Mouse (Mus musculus): ENCODE results near the gene Nek3.
A peak's percentile ranks its signal among the peaks of the same experiment; 100 is the strongest.

Gene Nek3

DNA sequence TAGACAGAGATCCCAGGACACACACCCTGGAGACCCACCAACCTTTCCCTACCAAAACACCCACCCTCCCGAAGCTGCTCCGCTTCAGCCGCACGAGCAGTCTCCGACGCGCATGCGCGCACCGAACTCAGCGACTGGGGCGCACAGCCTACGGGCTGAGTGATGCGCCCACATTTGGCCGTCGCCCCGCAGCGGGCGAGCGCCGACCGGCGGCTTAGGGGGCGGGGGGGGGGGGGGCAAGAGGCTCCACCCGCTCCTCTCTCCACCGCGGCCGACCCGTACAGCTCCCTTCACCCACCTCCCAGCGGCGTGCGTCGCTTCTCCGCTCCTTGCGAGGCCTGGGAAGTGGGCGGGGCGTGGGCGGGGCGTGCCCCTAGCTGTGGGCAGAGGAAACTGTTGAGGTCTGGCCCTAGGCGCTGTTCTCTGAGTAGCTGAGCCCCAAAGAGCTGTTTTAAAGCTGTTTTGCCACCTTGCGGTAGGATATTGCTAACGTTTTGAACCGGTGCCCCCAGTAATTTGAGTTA lies at the start of gene Nek3:
Gene Nek3, minus strand, starts transcription at position 356 of the 524 bp plus-strand sequence.
- peak; percentile 96 for DNase-seq (ENCODE audit: low read depth, low spot score)

- no peak for DNase-seq (ENCODE audit: low read depth, low spot score)
Observed at GRCm38 (mm10) chr8:22214826-22215225, 48.6 kb upstream of the Nek3 start.

- no peak for DNase-seq (ENCODE audit: low read depth, low spot score)
Observed at GRCm38 (mm10) chr8:22209012-22209411, 42.8 kb upstream of the Nek3 start.

DNA sequence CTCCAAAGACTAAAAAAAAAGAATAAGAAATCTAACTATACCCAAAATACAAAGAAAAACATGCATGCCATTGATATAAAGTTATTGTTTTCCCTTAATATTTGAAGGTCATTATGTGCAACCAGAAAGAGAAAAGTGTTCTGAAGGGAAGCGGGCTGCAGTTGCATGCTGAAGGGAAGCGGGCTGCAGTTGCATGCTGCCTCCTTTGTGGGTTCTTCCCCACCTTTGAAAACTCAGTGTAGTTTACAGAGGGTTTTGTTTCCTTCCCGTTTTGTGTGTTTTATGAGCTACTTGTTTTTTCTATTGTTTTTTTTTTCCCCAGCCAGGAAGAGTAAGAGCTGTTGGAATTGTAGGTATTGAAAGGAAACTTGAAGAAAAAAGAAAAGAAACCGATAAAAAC lies 41.3 kb upstream of the Nek3 start:
- no peak for DNase-seq (ENCODE audit: low read depth, low spot score)

DNA sequence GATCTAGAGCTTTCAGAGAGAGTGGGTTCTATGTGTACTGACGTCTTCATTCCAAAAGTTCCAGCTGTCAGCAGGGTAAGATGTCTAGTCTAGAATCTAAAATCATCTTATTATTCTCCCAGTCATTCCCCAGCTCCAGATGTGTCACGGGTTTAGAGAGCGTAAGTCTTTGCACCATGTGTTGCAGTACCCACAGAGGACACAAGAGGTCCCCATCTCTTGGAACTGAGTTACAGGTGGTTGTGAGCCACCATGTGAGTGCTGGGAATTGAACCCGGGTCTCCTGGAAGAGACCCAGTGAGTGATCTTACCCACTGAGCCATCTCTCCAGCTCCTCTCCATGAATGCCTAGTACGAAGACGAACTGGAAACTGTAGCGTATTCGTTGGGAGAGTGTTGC lies 33.2 kb upstream of the Nek3 start:
- peak; percentile 33 for DNase-seq (ENCODE audit: low read depth, low spot score)

- no peak for DNase-seq (ENCODE audit: low read depth, low spot score)
Observed at GRCm38 (mm10) chr8:22197914-22198313, 31.7 kb upstream of the Nek3 start.

DNA sequence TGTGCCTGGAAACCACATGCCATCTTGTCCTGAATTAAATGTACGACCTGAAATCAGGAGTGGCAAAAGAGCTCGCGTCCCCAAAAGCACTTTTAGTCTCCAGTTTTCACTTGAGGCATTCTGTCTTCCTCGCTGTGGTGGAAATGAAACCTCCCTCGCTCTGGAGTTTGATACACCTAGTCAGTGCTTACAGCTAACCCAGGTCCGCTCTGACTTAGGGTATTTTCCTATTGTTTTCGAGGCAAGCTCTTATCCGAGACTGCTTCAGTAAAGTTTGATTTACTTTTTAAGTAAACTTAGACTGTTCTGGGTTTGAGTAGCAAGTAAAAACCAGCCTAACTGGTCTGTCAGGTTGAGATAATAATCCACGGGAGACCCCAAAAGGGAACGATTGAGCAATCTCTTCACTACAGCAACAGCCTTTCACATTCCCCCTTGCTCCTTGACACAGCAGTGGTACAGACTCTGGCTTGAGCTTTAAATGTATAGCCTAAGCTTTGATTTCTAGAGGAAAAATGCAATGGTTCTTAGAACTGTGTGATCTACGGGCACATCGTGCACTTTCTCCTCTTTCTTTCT lies 27.3 kb upstream of the Nek3 start:
- no peak for DNase-seq (ENCODE audit: low read depth, low spot score)

DNA sequence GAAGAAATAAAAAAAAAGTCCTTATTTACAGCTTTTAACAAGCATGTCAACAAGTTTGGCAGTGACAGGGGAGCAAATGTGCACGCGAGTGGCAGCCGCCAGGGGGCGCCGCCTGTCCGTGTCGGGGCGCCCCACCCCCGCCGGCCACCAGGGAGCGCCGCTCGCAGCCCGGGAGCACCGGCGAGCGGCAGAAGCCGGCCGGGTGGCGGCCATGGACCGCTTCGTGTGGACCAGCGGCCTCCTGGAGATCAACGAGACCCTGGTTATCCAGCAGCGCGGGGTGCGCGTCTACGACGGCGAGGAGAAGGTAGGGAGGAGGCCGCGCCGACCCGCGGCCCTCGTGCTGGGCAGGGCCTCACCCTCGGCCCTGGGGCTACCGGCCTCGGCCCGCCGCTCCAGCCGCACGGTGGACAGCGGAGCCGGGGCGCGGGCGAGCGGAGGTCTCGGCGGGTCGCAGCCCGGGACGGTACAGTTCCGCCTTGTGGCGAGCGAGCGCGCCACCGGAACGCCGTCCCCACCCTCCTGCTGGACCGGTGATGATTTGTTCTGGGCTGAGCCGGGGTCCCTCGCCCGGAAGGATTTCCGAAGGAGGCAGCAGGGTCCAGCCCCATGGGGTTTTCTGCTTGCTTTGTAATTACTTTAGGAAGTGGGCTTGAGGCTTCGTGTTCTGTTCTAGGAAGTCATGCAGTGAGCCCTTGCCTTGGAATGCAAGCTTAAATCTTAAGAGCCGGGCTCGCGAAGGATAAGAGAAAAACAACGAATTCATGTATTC lies 26.6 kb upstream of the Nek3 start, which contains the start of gene Vps36:
Gene Vps36, plus strand, starts transcription at position 150 of the 772 bp plus-strand sequence.
- peak; percentile 83 for DNase-seq (ENCODE audit: low read depth, low spot score)

- DNase-seq (ENCODE audit: low read depth, low spot score): peak; percentile 93
Observed at GRCm38 (mm10) chr8:22185431-22186397, 19.5 kb upstream of the Nek3 start, which contains the start of gene Ckap2. Gene Ckap2, minus strand, starts transcription at chr8:22185819.

DNA sequence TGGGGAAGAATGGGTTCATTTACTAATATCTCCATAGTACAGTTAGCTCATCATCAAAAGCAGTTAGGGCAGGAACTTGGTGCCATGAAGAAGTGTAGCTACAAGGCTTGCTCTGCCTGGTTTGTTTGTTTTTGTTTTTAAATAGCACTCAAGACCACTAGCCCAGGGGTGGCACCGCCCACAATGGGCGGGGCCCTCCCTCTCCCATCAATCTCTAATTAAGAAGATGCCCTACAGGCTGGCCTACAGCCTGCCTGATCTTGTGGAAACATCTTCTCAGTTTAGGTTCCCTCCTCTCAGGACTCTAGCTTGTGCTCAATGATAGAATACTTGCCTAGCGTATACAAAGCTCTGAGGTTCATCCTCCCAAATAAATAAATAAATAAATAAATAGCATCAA lies 18.6 kb upstream of the Nek3 start:
- peak; percentile 70 for DNase-seq (ENCODE audit: low read depth, low spot score)

GRCm38 (mm10) chr8:22175966-22176365 lies 9.7 kb upstream of the Nek3 start:
- DNase-seq (ENCODE audit: low read depth, low spot score): no peak

GRCm38 (mm10) chr8:22169167-22169566 lies 2.9 kb upstream of the Nek3 start:
- DNase-seq (ENCODE audit: low read depth, low spot score): no peak

- DNase-seq (ENCODE audit: low read depth, low spot score): peak; percentile 14
Observed at GRCm38 (mm10) chr8:22165251-22166079, 770 bp downstream of the Nek3 start.

DNA sequence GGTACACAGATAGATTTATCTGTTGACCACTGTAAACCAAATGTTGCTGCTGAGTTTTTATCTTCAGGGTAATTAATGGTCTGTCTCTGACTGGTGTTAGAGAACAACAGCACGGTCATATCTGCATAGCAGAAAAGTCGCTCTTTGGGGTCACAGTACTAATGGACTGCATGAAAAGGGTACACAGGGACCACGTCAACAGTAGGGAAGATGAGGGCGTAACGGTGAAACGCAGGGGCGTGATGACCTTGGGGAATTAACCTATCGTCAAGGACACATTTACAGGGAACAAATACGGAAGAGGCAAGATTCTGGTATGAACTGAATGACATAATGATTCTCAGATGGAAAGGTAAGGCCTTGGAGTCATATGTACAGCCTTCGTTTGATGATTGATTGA lies 1.8 kb downstream of the Nek3 start:
- no peak for DNase-seq (ENCODE audit: low read depth, low spot score)

DNA sequence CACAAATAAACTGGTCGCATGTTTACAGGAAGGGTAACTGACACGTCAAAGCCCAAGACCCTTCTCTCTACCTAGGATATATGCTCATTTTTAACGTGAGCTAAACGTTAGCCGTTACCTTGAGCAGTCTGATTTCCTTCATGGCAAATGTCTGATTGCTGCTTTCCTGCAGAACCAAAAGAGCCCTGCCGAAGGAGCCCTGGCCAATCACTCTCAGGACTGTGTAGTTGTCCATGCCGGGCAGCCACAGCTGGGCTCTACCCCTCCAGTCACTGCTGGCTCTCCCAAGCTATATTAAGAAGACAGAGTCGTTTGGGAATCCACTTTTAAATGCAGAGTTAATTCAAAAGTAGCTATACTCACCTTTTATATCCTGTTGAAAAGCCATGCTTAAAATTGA lies 4.0 kb downstream of the Nek3 start:
- no peak for DNase-seq (ENCODE audit: low read depth, low spot score)

GRCm38 (mm10) chr8:22150345-22150663 lies 15.9 kb downstream of the Nek3 start:
- no peak for DNase-seq (ENCODE audit: low read depth, low spot score)

DNA sequence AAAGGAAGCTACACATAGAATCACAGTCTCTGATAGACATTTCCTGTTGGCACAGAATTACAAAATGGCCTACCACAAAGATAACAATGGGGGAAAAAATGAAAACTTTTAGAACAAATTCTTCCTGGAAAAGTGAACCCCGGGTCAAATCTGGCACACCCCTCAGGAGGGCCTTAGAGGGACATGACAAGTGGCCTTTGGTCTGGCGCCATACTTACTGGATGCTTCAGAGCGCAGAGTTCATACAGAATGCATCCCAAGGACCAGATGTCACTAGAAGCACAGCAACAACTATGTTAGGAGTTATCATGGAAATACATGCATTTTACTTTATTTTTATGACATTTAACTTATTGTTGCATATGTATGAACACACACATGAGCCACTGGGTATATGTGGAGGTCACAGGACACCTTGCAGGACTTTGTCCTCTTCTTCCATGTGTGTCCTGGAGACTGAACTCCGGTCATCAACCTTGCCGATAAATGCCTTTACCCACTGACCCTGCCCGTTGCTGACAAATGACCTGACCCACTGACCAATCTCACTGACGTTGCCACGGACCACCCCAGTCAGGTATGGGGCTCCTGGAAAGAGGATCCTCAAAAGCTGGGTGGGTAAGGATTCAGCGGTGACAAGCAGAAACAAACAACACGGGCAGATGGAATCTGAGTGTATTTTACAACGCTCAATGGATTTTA lies 16.4 kb downstream of the Nek3 start:
- no peak for DNase-seq (ENCODE audit: low read depth, low spot score)

DNA sequence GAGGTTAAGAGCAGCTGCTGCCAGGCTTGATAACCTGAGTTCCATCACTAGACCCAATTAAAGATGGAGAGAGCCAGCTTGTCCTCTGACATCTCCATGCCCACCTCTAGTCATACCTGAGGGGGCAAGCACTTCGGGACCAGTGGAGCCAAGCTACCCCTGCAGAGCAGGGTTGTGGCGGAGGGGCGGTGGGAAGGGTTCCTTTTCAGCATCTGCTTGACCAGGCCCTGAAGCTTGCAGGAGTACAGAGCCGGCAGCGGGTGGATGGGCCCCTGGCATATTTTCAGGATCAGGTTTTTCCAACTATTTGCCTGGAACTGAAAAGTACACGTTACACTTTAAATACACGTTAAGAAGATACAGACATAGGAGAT lies 17.9 kb downstream of the Nek3 start:
- no peak for DNase-seq (ENCODE audit: low read depth, low spot score)

GRCm38 (mm10) chr8:22147706-22148366 lies 18.4 kb downstream of the Nek3 start:
- no peak for DNase-seq (ENCODE audit: low read depth, low spot score)

- no peak for DNase-seq (ENCODE audit: low read depth, low spot score)
Observed at GRCm38 (mm10) chr8:22145831-22146230, 20.4 kb downstream of the Nek3 start.

Measured in 3T3-L1 (cell line).